Mouse (Mus musculus) hindbrain, embryonic 16.5 days (tissue): ENCODE measurements around the gene Olfr303. TPM values are rescaled to one million over a fixed set of nuclear protein-coding genes. Genes with fewer than 3 reads are reported as not detected.

ENCODE experiments used
- polyA plus RNA-seq: library from polyadenylated mRNA; unstranded; fragments of >200 nt; fragmentation: Nextera tagmentation; extraction: Ambion mirVana; gene quantifications from 2 replicates; pipeline ENCODE4 v1.2.1, GENCODE M21; 2015

Olfr303 gene
- polyA plus RNA-seq, 1 experiment from 2014 or later = not detected

Other genes with a start within 250 kb of the Olfr303 start
- not detected in 2 replicates for gene Vmn2r75, start 226.0 kb downstream of the Olfr303 start, polyA plus RNA-seq
- not detected in 2 replicates for gene Vmn2r76, start 151.5 kb downstream of the Olfr303 start, polyA plus RNA-seq
- not detected in 2 replicates for gene Olfr310, start 120.6 kb downstream of the Olfr303 start, polyA plus RNA-seq
- not detected in 2 replicates for gene Olfr309, start 84.1 kb downstream of the Olfr303 start, polyA plus RNA-seq
- gene Olfr308, start 72.2 kb downstream of the Olfr303 start, polyA plus RNA-seq = not detected in 2 replicates
- gene Olfr307, start 60.2 kb downstream of the Olfr303 start, polyA plus RNA-seq = not detected in 2 replicates
- not detected in 2 replicates for gene Olfr305, start 30.9 kb downstream of the Olfr303 start, polyA plus RNA-seq
- not detected in 2 replicates for gene Olfr304, start 11.1 kb downstream of the Olfr303 start, polyA plus RNA-seq
- not detected in 2 replicates for gene Olfr301, start 6.1 kb upstream of the Olfr303 start, polyA plus RNA-seq
- not detected in 2 replicates for gene Olfr299, start 62.1 kb upstream of the Olfr303 start, polyA plus RNA-seq
- gene Olfr298, start 94.7 kb upstream of the Olfr303 start, polyA plus RNA-seq = not detected in 2 replicates
- not detected in 2 replicates for gene Olfr297, start 122.2 kb upstream of the Olfr303 start, polyA plus RNA-seq
- not detected in 2 replicates for gene Olfr295, start 186.1 kb upstream of the Olfr303 start, polyA plus RNA-seq
- not detected in 2 replicates for gene Olfr294, start 218.9 kb upstream of the Olfr303 start, polyA plus RNA-seq